Mouse (Mus musculus) urinary bladder, postnatal 4 days (tissue): ENCODE measurements around the gene Kat7.

ENCODE experiments used
- DNase-seq, 2 experiments: peaks; one replicate each; pipeline ENCODE4 v3.0.0; 2021 to 2022; ENCODE audit warnings: low spot score in 2 of 2

The Kat7 gene

DNA sequence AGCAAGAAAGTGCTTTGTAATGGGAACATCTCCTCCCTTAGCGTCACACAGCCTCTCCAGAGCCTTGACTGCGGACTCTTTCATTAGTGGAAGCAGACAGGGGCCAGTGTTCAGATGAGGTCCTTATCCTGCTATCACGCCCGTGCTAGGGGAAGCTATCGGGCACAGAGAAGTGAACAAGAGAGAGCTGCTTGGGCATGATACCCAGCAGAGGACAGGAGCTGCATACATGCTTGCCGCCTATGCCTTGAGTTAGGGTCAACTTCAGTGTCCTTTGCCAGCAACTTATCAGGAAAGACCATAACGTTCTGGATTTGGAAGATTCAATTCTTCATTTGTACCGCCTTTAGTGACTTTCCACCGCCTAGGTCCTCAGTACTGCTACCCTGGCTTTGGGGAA, 23.8 kb upstream of the Kat7 start:
- DNase-seq: no peak

DNA sequence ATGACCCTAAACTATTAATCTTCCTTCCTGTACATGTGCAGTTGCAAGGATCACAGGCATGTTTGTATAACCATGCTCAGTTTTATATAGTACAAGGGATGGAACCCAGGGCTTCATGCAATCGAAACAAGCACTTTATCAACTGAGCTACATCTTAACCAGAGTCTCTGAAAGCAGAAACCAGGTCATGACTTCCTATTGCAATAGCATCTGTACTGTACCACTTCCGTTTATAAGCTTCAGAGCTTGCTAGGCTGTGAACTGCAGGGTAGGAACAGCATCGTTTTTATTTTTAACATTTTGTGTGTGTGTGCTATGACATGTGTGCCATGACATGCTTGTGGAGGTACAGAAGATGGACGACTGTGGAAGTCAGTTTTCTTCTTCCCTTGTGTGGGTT, 23.2 kb upstream of the Kat7 start:
- DNase-seq: no peak

DNA sequence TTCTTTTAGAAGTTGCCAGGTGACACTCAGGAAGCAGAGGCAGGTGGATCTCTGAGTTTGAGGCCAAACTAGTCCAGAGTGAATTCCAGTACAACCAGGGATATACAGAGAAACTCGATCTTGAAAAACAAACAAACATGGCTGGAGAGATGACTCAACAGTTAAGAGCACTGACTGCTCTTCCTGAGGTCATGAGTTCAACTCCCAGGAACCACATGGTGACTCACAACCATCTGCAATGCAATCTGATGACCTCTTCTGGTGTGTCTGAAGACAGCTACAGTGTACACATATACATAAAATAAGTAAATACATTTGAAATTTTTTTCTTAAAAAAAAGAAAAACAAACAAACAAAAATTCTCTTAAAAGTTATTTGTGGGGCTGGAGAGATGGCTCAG, 20.6 kb upstream of the Kat7 start:
- DNase-seq: no peak

DNA sequence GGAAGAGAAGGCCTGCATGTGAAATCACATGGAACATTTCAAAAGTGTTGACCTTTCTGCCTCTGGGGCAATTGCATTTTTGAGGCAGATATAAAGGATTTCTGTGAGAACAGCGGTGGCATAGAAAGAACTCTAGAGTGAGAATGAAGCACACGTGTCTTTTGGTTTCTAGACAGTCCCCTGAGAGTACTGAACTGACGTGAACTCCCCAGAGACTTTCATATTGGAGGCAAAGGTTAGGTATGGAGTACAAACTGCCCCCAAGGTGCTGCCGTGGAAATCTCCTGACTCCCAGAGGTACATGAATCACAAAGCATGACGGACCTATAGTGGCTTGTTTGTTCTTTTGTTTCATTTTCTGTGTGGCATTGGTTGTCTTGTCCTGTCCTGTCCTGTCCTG, 18.6 kb upstream of the Kat7 start:
- no peak for DNase-seq

DNA sequence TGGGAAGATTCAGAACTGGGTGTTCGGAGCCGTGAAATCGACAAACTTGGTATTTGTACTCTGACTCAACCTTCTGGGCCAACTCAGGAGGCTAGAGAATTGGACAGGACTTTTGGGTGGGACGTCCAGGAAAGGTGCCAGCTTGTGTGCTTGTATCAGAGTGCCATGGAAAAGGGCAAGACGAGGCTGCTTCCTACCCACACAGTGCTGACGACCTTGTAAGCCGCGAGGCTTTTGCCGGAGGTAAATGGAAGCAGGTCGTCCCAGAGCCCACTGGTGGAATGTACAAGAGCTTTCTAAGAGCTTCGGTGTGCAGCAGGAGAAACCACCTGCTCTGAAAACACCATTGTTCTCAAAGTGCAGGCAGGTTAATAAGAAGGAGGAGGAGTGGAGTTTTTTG, 16.2 kb upstream of the Kat7 start:
- no peak for DNase-seq

DNA sequence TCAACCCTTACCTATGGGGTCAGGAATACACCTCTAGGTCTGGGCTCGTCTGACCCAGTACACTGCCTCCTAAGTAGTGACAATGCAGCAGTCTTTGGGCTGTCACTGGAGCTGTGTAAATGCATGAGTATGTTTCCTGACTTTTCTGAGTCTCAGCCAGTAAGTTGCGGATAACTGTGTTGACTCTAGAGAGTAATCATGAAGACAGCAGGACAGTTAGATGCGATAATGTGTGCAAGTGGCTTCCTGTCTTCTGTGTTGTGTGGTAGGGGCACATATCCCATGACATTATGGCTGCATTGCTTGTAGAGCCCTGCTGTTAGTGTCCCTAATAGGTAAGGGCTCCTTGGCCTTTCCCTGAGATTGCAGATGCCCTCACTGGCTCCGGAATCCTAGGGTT, 15.8 kb upstream of the Kat7 start:
- no peak for DNase-seq

DNA sequence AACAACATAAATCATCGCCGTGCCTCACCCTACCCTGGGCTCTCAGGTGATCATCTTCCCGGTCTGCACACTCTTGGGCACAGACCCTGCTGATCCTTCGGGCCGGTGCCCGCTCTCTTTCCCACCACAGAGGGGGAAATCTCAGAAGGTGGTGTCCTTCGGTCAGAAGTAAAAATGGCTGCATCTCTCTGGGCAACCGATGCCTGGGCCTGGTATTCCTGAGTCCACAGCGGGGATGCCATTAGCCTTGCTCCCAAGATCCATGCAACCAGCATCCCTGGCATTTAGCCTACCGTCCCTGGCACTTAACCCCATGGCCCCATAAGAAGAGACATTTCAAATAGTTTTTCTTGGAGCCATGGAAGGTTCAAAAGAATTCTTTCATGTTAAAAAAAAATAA, 14.1 kb upstream of the Kat7 start:
- no peak for DNase-seq

DNA sequence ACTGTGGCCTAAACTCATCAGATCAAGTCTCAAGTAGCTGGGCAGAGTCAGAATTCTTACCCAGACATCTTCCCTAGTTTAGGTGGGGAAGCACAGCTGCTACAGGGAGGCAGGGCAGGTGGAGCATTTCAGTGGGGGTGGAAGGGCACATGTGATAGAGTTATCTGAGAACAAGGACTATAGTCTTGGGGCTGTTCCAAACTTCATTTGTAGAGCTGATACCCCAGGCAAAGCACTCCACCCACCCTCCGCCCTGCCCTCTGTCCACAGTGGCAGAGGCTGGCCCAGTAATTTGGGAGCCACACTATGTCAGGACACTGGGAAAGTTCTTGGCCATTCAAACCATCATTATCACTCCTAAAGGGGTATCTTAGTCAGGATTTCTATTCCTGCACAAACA, 10.0 kb upstream of the Kat7 start:
- no peak for DNase-seq

DNA sequence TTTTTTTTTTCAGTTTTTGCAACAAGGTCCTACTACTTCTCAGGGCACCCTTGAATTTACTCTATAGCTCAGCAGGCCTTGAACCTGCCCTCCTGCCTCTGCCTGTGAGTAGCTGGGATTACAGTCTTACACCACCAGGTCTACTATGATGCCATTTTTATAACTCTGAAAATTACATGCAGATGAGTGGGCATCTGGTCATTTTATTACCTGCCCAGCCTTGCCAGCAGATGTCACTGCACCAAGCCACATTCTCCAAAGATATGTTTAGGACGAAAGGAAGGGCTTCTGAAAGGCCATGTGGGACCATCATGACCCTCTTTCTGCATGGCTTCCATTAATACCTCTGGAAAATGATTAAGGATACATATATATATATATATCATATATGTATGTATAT, 9.5 kb upstream of the Kat7 start:
- no peak for DNase-seq

DNA sequence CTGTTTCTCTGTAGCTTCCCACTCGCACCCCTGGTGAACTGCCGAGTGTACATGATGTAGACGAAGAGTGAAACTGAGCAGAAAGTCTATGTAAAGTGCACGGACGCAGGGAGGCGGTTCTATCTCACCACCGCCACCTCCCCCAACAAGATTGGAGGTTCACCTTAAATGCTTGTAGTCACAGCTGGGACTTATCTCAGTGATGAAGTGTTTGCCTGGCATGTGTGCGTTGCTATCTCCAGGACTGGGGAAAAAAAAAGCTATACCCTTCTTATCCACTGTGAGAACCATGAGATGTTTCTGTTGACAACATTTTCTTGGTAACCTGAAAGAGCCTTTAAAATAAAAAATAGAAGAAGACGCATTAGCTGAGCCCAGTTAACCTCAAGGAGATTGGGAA, 8.1 kb upstream of the Kat7 start:
- no peak for DNase-seq

DNA sequence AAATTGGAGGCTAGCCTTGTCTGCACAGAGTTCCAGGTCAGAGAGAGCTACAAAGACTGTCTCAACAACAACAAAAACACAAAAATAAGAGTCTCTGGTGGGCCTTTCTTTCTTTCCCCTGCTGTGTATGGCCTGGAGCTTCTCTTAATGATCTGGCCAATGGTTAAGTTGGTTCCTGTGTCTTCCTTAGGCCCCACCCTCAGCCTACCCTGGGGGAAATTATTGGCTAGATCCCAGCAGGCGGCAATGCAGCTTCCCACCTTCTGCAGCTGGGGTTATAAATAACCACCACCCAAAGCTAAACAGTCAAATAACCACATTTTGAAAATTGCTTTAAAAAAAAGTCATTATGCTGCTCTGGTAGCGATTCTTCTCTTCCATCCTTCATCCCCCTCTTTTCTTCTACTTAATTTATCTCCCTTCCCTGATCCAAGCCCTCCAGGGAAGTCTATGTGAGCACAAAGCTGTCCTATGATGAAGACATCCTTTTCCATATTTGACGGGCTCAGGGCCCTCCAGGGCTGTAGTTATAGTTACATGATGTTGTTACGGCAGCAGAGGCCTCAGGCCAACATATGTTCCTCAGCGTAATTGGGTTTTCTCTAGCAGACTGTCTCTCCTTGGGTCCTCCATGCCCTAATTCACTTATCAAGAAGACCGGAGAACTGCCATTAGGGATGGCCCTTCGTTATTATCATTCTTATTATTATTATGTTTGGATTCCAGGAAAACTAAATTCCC, 5.3 kb upstream of the Kat7 start:
- DNase-seq: no peak

DNA sequence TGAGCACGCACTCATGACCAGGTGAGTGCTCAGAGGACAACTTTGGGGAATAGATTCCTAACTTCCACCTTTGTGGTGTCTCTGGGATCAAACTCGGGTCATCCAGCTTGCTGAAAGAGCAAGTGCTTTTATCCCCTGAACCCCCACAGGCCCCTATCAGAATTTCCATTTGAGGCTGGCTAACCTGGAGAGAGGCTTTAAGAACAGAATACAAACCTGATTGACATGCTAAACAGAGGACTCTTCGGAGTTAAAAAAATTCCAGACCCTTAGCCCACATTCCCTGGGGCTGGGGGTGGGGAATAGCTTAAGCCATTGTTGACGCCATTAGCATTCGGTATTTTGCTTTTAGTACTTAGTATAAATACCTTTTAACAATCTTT, 1.4 kb upstream of the Kat7 start:
- no peak for DNase-seq

DNA sequence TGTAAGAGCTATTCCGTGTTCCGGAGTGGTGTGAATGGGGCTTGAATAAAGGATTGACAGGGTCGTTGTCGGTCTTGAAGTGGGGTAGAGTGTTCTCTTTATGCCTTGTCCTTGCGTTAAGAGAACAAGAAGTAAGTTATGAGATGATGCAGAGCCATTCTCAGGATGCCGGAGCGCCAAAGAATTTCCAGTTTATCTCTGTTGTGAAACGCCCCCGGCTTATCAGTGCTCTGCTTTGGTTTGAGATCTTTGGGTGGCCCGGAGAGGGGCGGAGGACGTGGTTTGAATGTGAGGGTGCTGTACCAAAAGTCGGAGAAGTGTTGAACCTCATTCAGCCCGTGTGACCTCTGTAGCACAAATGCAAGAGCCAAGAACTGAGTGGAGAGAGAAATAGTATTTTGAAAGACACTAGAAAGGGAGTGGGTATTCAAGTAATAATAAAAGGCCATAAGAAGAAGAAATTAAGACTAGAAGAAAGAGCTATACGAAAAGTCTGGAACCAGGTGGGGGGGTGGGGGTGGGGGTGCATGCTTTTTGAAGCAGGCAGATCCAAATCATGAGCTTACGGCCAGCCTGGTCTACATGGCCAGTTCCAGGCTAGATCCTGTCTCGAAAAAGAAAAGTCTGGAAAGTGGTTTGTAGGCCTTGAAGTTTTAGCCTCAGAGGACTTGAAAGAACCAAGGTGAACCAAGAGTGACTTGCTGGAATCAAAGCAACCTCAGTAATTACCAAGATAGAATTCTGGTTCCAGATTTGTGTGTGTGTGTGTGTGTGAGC, 790 bp upstream of the Kat7 start:
- DNase-seq: peak in 1 of 2 experiments; percentile 30

DNA sequence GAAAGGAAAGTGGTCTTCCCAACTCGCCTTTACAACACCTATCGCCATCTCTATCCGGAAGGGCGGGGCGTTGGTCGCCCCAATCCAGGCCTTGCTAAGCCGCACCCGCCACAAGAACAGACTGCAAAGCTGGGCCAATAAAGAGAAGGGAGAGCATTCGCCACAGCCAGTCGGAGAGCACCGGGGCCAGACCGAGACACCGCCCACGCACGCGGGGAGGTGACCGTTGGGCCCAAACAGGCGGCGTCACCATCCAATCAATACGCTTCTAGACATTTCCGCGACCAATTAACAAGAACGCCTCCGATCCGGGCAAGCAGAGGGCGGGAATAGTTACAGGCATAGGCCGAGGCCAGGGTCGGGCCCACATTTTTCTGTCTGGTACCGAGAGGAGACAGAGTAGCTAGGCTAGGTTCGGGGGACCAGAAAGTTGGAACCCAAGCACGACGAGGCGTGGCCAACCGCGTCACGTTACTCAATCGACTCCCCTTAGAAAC, 488 bp downstream of the Kat7 start:
- DNase-seq: peak; percentile 97

DNA sequence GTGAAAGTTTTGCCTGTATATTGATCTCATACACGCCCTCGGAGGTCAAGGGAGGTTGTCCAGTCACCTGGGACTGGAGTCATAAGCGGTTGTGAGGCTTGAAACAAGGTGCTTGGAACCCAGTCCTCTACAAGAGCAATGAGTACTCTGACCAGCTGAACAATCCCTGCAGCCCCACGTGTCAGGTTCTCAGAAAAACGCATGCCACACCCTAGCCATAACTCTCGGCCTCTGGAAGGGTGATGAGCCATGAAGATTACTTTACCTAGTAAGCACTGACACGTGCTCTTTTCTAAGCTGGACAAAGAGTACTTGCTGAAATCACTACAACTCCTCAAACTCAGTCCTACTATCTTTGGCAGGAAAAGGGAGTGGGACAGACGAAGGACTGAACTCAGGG, 2.5 kb downstream of the Kat7 start:
- DNase-seq: no peak

DNA sequence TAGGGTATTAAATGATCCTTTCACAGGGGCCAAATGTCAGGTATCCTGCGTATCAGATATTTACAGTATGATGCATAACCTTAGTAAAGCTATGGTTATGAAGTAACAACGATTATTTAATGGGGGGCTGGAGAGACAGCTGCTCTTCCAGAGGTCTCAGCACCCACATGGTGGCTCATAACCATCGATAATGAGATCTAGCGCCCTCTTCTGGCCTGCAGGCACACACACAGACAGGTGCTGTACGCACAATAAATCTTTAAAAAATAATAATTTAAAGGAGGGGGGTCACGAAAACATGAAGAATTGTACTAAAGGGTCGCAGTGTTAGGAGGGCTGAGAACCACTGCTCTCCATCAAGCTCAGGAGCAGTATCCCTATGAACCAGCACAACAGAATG, 4.4 kb downstream of the Kat7 start:
- DNase-seq: no peak

DNA sequence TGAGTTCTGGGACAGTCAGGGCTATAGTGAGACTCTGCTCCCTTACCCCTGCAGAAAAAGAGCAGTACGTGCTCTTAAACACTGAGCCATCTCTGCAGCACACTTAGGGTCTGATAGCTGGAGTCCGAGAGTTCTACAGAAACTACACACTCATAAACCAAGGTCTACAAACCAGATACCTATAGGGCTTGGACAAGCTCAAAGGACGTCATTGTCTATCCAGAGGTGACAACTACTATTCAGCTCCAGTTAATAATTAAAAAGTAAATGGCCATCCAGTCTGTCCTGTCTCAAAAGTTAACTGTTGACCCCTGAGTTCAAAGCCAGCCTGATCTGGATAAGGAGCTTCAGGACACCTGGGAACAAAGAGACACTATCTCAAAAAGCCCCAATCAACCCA, 8.3 kb downstream of the Kat7 start:
- no peak for DNase-seq

DNA sequence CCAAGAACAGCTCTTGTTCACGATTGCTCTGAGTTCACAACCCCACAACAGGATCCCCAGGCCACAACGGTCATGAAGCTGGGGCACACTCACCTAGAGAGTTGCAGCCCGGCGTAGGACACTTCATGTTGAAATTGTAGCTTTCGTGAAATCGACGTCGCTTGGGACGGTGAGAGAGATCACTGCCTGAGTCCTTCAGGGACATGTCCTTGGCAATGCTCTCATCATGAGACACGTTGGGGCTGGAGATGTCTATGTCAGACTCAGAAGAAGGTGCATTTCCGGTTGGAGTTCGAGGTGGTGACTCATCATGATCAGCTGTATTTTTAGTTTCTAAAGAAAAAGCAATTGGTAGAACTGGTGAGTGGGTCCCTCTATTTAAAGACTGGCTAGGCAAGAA, 10.2 kb downstream of the Kat7 start:
- DNase-seq: no peak

DNA sequence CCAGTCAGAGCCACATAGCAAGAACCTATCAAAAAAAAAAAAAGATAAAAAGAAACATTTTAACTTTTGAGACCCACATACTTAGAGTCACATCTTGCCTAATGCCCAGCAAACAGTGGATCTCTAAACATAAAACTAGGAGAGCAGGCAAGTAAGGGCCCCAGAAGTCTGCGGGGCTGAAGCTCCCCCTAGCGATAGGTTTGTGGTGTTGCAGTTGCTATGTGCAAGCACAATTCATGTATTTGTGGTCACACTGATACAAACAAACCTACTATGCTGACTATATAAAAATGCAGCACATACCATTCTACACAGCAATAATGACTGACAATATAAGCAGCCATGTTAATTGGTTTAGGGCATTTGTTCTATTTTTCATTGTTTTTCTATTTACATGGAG, 11.9 kb downstream of the Kat7 start:
- DNase-seq: no peak

DNA sequence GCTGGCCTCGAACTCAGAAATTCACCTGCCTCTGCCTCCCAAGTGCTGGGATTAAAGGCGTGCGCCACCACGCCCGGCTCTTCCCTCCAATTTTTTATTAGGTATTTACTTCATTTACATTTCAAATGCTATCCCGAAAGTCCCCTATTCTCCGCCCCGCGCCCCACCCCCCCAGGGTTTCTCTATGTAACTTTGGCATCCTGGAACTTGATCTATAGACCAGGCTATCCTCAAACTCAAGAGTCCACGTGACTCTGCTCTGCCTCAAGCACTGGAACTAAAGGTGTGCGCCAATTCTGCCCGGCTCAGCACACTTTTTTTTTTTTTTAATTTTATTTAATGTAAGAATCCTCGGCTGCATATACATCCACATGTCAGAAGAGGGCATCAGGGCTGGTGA, 14.3 kb downstream of the Kat7 start:
- no peak for DNase-seq

DNA sequence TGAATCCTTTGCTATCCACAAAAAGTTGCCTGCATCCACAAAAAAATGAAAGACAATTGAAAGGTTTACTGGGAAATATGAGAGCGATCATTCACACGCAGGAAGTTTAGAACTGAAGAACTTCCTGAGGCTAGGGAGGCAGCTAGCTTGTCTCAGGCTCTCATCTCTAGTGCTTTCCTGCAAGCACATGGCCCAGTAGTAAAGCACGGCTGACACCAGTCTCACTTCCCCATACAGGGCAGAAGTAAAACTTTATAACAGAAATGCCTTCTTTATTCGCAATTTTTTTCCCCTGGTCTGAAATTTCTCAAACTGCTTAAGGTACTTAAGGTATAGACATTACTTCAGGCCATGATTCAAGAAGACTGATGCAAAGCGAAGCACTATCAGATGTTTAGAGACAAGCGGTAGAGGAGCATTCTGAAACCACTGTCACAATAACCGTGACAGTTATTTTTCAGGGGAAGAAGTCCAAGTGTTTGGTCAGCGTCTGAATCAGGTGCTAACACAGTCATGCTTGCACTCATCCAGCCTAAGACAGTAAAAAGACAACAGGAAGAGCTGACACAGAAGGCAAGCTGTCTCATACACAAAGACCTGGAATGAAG, 16.9 kb downstream of the Kat7 start:
- DNase-seq: no peak

DNA sequence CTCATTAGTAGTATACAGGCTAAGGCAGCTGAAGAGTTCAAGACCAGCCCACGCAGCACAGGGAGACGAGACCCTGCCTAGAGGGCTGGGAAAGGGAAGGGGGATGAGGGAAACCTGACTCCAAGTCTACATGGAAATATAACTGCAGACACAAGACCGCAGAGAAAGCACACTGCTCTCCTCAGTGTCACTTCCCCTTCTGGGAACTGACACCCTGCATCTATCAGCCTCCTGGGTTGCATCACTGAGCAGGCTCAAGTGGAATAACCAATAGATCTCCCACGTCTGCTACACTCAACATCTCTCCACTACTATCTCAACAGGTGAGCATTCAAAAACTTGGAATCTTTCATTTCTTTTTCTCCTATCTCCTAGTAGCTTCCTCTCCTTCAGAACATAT, 18.0 kb downstream of the Kat7 start:
- DNase-seq: no peak

DNA sequence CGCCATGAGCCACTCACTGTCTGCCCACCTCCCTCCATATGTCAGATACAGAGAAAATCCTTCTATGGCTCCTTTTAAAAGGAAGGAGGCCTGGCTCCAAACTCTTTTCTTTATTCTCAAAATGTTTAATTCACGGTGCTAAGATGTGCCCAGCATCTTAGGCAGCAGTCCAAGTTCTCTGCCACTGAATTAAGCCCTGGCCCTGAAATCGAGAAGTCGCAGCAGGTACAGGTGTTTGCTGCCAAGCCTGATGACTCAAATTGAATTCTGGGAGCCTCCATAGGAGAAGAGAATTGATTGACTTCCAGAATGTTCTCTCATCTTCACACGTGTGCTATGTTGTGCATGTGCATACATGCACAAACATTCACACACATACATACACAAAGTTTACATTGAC, 27.7 kb downstream of the Kat7 start:
- DNase-seq: no peak
